Mouse (Mus musculus) lung, adult 2 months (tissue): ENCODE data around the gene Slc11a1. TPM values are rescaled to one million over a fixed set of nuclear protein-coding genes. Genes with fewer than 3 reads are reported as not detected.

ENCODE experiments used
- DNase-seq: peaks from one replicate; pipeline ENCODE4 v3.0.0; 2022
- H3K4me1 ChIP-seq: fragments of 200-500 bp; 2 replicates; pipeline ENCODE4 v1.6.1; 2011; ENCODE audit warnings: low read length; ENCODE audit not compliant: control insufficient read depth, insufficient read depth
- H3K4me3 ChIP-seq: fragments of 200-500 bp; replicated peaks from 2 replicates; pipeline ENCODE3; 2011; ENCODE audit warnings: low read depth, mild to moderate bottlenecking, control low read depth, low read length; ENCODE audit errors: extremely low read depth
- CTCF ChIP-seq: fragments of 200-500 bp; IDR thresholded peaks from 2 replicates; pipeline ENCODE4 v1.5.1; 2011; ENCODE audit warnings: mild to moderate bottlenecking, low read length, control low read depth; ENCODE audit not compliant: insufficient read depth
- POLR2A ChIP-seq: fragments of 200-500 bp; IDR thresholded peaks from 2 replicates; pipeline ENCODE4 v1.6.1; 2011; ENCODE audit warnings: low read depth, mild to moderate bottlenecking, control low read depth, low read length, borderline replicate concordance; ENCODE audit errors: extremely low read depth
- WGBS: fragments of 180-500 bp; shearing (Covaris S2); methylation state at CpG from one replicate; pipeline ENCODE4 v1.1.7; 2018; 5-methylcytosine and 5-hydroxymethylcytosine counted together
- polyA plus RNA-seq: library from polyadenylated mRNA; depleted of rRNA; stranded (reverse); fragments of >200 nt; gene quantifications from 2 replicates; pipeline ENCODE4 v1.2.3, GENCODE M21; 2012

The Slc11a1 gene
- polyA plus RNA-seq, 1 experiment = 41.8 TPM

DNA sequence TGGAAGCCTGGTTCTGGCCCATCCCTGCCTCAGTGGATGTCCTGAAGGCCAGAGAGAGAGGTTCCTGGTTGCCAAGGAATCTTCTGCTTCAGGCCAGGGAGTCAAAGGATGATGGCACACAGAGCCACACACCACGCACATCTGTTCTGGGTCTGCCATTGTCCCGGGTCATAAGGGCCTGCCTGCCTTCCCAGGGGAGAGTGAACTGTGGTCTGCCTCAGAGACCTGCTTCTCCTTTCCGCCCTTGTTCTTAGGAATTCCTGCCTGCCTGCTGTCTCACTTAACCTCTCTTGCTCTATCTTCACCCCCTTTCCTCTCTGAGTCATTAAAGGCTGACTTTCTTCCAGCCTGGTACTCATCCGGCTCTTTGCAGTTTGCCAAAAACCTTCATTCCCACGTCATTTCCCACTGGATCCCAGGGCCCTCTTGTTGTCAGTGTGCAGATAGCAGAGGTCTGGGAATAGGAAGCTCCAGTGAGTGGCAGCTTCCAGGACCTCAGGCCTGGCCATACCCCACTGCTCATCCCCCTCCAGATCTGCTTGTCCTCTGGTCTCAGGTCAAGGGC is 22.4 kb upstream of the Slc11a1 start:
- DNase-seq = no peak
- 69% methylated on average over 5 of the region's 5 CpGs for WGBS
- TF ChIP-seq CTCF (no peak), POLR2A (no peak)
- Histone ChIP-seq H3K4me1 (no peaks in the 10 kb centered on the region), H3K4me3 (no peak overlapping the region)

DNA sequence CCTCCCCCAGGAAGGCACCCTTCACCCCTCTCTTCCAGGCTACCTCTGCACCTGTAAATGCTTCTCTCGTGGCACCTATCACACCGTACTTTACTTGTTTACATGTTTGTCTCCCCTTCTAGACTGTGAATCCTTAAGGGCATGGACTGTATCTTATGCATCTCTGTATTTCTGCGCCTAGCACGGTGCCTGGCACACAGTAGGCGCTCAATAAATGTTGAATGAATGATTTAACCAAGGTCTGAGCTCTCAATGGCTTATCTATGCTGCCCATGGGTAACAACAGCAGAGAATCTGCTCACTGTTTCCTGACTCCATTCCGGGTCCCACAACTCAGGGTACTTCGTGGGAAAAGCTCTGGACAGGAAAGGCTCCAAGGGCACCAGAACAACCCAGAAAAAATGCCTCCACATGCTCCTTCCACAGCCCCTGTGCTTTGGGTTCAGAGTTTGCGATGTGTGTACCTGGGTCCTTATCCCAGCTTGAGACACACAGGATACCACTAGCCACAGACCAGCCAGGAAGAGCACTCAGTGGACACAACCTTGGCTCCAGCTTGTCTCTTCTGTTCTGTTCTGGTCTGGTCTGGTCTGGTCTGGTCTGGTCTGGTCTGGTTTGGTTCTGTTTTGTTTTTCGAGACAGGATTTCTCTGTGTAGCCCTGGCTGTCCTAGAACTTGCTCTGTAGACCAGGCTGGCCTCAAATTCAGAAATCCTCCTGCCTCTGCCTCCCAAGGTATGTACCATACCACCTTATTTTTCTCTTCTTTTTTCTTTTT is 21.4 kb upstream of the Slc11a1 start:
- TF ChIP-seq CTCF (no peak), POLR2A (no peak)
- DNase-seq = no peak
- H3K4me1 ChIP-seq = no peaks in the 10 kb centered on the region
- no peak overlapping the region for H3K4me3 ChIP-seq
- WGBS = 86% methylated on average over 9 of the region's 9 CpGs

- DNase-seq = no peak
- no peaks in the 10 kb centered on the region for H3K4me1 ChIP-seq
- no peak overlapping the region for H3K4me3 ChIP-seq
- TF ChIP-seq CTCF = no peak
- no peak for TF ChIP-seq POLR2A
Measured at GRCm38 (mm10) chr1:74357531-74357930, 17.5 kb upstream of the Slc11a1 start.

DNA sequence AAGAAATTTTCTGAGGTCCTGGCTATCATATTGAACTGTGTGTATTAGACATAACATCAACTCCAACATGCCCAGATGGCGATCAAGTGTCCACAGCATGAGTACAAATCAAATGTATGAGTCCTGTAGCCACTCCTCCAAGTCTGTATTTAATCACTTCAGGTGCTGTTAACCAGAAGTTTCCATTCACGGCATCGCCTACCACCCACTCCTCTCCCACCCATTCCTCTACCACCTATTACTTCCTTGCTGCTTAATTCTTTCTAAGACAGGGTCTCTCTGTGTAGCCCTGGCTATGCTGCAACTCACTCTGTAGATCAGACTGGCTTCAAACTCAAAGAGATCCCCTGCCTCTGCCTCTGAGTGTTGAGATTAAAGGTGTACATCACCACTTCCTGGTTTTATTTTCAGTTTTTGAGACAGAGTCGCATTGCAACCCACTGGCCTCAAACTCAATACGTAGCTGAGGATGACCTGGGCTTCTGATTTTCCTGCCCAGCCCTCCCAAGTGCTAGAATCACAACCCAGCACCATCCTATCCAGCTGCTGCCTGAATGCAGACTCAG is 15.0 kb upstream of the Slc11a1 start:
- TF ChIP-seq POLR2A (no peak), CTCF (no peak)
- Histone ChIP-seq H3K4me1 (no peaks in the 10 kb centered on the region), H3K4me3 (no peak overlapping the region)
- DNase-seq = no peak
- WGBS = 72% methylated on average over 5 of the region's 5 CpGs

GRCm38 (mm10) chr1:74361812-74362211 is 13.2 kb upstream of the Slc11a1 start, which contains the start of gene Catip:
TSS of gene Catip (plus strand) at chr1:74362108.
- peak; percentile 61 for DNase-seq
- H3K4me1 ChIP-seq = no peaks in the 10 kb centered on the region
- TF ChIP-seq CTCF = peak; percentile 50
- no peak for TF ChIP-seq POLR2A
- 2% methylated on average over 2 of the region's 2 CpGs for WGBS
- no peak within 1 kb of the TSS for H3K4me3 ChIP-seq

- Histone ChIP-seq H3K4me1 (no peaks in the 10 kb centered on the region), H3K4me3 (no peak overlapping the region)
- TF ChIP-seq POLR2A (no peak), CTCF (no peak)
- 61% methylated on average over 17 of the region's 17 CpGs for WGBS
- DNase-seq = no peak
Measured at GRCm38 (mm10) chr1:74362325-74363229, 12.4 kb upstream of the Slc11a1 start.

- DNase-seq = no peak
- WGBS = 60% methylated on average over 5 of the region's 5 CpGs
- no peak overlapping the region for H3K4me3 ChIP-seq
- TF ChIP-seq CTCF (no peak), POLR2A (no peak)
- H3K4me1 ChIP-seq = no peaks in the 10 kb centered on the region
Measured at GRCm38 (mm10) chr1:74363437-74363836, 11.6 kb upstream of the Slc11a1 start.

DNA sequence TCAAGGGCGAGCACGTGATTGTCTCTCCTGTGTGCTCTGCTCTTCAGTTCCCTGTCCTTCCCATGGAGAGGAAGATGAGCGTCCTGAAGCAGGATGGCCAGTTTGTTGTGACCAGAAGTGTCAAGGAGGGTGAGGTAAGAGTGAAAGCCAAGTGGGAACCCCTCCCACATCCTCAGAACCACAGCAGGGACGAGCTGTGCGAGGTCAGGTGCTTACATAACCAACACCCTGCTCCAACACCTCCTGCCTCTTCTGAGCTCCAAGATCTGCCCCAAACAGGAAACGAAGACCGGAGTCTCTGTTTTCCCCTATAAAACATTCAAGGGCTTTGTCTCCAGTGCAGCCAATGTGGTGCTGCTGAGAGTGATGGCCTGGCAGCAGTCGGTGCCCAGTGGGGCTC is 10.7 kb upstream of the Slc11a1 start:
- TF ChIP-seq CTCF = no peak
- no peak for TF ChIP-seq POLR2A
- H3K4me3 ChIP-seq = no peak overlapping the region
- no peak for DNase-seq
- H3K4me1 ChIP-seq = no peaks in the 10 kb centered on the region
- WGBS = 32% methylated on average over 8 of the region's 8 CpGs

DNA sequence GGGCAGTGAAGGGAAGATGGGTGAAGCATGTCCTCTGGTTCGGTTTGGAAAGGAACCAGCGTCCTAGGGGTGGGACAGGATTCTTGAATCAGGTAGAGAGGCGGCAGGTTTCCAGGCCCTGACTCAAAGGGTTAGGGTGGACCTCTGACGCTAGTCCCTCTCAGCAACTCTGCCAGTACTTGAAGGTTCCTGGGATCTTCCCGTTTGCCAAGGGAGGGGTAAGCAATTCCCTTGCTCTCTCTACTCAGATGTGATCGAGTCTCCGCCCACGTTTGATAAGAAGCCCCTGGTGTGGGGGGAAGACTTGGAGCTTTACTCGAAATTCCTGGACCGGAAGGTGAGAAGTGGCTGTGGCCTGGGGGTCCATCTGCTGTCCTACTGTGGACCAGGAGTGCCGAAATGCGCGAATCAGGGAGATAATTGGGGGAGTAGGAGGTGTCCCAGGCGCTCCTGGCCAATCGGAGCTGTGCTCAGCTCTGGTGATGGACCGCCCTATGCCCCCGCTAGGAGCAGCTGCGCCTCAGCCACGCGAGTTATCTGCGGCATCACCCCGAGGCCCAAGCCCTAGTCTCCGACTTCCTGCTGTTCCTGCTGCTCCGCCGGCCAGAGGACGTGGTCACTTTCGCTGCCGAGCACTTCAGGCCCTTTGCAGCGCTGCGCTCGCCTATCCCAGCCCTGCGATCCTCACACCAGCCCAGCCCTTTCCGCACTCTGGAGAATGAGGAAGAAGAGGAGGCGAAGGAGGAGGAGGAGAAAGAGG is 6.9 kb upstream of the Slc11a1 start:
- peak; percentile 46 for DNase-seq
- Histone ChIP-seq H3K4me1 (no peaks in the 10 kb centered on the region), H3K4me3 (peak overlapping the region; percentile 2)
- WGBS = 9% methylated on average over 34 of the region's 34 CpGs
- TF ChIP-seq POLR2A = 0 out of 2 replicates have a peak, but pooled peaks have one; percentile 47
- no peak for TF ChIP-seq CTCF
